Mouse (Mus musculus) urinary bladder, postnatal 36 days (tissue): Measurements from ENCODE around the gene Hrasls.

Source experiments
- DNase-seq, 2 experiments: peaks; one replicate each; pipeline ENCODE4 v3.0.0; 2022; ENCODE audit warnings: low spot score in 2 of 2, mixed read lengths in 1 of 2

Hrasls gene

GRCm38 (mm10) chr16:29209605-29210411 is at the start of gene Hrasls:
Gene Hrasls (plus strand): TSS chr16:29209695.
- DNase-seq = peak in 1 of 2 experiments; percentile 16

- DNase-seq = no peak
Observed at GRCm38 (mm10) chr16:29162271-29162670, 47.2 kb upstream of the Hrasls start.

DNA sequence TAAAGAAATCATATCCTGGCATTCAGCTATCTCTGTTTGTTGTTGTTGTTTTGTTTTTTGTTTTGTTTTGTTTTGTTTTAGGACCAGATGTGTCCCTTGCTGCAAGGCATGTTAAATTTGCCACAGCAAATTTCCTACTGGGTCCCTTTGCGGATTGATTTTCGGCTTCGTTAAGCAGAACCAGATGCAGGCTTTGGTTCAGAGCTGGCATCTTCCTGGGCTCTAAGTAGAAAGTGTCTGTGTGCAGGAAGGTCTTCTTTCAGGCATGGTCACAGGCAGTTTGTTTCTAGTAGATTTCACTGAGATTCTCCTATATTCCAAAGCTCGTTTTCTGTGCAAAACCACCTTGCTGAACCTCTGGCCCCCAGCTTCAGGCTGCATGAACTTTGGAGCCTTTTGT is 42.4 kb upstream of the Hrasls start:
- no peak for DNase-seq

GRCm38 (mm10) chr16:29171741-29172140 is 37.8 kb upstream of the Hrasls start:
- DNase-seq = no peak

GRCm38 (mm10) chr16:29173201-29173600 is 36.3 kb upstream of the Hrasls start:
- DNase-seq = peak in 1 of 2 experiments; percentile 28

GRCm38 (mm10) chr16:29174831-29175350 is 34.6 kb upstream of the Hrasls start:
- peak; percentile 24 to 40 for DNase-seq

DNA sequence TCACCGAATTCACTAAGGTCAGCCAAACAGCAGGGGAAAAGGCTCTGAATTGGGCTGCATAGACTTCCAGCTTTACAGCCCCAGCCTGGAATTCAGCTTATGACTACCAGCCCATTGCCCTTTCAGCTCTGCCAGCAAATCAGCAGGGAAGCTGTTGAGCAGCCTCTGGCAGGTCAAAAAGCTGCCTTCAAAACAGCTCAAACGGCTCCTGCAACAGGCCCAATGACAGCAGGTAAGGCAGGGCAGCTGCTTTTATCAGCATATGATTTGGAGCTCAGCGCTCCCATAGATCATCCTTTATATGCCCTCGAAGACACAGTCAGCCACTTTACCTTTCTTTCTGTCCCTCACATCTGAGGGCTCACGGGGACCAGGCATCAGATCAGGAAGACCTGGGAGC is 16.6 kb upstream of the Hrasls start:
- no peak for DNase-seq

DNA sequence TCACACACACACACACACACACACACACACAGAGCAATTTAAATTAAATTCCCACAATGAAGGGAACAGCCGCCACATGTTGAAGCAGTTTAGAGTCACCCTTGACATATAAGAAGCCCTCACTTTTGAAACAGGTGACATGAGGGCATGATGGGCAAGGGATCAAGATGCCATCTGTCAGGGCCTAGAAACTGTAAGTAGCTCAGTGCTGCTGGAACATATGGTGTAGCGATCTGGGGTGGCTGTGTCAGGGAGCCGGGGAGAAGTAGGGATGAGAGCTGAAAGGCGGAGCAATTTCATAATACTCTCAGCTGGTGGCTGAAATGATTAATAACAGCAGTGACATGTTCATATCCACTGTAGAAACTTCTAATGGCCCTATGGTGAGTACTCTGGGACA is 15.5 kb upstream of the Hrasls start:
- DNase-seq = no peak

DNA sequence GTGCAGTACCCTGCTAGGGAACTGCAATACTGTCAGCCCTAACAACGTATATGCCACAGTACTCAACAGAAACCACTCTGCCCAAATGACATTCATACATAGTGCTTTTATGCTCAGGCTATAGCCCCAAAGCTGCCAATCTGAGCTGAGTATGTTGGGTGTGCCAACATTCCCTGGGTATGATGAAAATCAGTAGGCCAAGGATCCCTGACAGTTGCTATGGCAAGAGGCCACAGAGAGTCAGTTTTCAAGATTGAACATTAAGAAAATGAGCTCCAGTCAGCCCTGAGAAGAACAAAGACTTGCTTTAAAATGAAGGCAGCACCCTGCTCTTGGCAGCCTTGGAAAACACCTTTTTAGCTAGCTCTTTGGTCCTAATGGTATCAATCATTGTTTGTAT is 14.3 kb upstream of the Hrasls start:
- DNase-seq = peak in 1 of 2 experiments; percentile 6

DNA sequence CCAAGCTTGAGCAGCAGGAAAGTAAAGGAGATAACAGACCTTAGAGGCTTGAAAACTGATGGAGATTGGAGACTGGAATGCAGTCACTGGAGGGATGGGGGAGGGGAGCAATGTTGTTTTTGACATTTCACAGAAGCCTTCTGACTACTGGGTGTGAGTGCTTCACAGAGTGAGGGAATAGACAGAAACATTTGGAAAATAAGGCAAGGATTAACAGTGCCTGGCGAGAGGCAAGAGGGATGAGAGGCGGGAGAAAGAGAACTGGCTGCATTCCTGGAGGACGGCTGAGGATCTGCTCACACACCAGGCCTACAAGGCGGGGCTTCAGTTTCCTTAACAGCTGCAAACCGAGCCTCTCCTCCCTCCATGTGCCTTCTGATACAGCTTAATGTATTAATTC is 11.0 kb upstream of the Hrasls start:
- peak; percentile 24 to 26 for DNase-seq

DNA sequence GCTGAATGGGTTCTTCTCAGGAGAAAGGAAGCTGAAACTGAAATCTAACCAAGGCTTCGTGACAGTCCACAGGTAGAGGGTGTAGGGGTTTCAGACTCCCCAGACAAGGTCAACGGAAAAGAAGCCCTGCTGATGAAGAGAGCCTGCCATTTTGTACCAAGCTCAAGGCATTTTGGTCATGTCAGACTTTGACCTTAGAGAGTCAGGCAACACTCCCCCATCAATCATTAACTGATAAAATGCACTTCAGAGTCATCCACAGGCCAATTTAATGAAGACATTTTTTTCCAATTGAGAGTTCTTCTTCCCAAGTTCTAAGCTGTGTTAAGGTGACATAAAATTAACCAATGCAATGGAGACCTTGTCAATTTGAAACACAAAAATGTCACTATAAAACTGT is 8.3 kb upstream of the Hrasls start:
- DNase-seq = no peak

- DNase-seq = no peak
Observed at GRCm38 (mm10) chr16:29204875-29205274, 4.6 kb upstream of the Hrasls start.

DNA sequence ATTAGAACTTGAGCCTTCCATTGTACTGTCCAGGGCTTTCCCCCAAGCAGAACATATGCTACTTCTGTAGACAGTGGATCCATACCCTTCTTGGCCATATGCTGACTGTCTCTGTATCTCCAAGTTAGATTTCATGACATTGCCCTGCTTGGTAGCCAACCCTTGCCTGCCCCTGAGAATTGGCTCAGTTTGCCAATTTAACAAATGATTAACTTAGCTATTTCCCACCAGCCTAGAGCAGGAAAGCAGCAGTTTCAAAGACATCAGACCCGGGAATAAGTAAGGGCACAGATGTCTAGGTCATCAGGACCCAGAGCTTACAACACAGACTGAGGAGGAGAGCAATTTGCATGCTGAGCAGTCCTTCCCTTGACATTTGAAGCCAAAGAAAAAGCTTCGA is 3.9 kb upstream of the Hrasls start:
- DNase-seq = no peak

GRCm38 (mm10) chr16:29208841-29209240 is 654 bp upstream of the Hrasls start:
- DNase-seq = no peak

- DNase-seq = no peak
Observed at GRCm38 (mm10) chr16:29216395-29217295, 7.2 kb downstream of the Hrasls start.

DNA sequence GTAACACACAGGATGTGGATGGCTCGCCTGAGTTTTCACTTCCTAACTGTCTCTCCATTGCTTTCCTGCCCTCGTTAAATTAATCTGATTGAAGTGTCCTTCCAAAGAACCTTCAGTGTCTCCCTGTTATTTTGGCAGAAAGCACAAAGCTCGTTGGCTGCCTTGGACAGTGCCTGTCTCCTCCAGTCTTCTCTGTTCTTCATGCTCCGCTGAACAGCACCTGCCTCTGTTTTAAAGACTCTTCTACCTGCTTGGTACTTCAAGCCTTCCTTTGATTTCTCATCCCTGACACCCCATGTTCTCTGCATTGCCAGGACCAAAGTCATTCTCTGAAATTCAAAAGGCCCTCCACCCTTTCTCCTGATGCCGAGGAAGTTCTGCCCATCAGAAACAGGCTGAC is 26.5 kb downstream of the Hrasls start:
- no peak for DNase-seq

DNA sequence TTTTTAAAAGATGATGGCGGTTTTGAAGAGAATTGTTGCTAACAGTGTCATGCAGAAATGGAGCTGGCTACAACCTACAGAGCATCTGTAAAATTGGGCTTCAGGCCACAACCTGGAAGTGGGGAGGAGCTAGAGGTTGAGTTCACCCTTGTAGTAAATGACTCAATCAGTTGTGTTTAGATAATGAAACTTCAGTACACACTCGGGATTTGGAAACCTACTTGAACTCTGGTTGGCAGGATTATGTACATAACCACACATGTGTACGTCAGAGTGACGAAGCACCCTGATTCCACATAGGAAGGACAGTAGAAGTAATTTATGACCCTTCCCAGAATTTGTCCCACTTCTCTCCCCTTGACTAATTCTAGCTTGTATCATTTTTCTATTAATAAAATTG is 44.8 kb downstream of the Hrasls start:
- no peak for DNase-seq
